In genomic region chr1:185144006-185144405, GRCm38 (mm10) we compare ENCODE assay signal across 15 mouse cellular contexts.
"Had no signal": no experiment of that assay in that cellular context is flagged by ENCODE, and none has a peak within 500 bp of the region (broad histone marks: within the 10 kb centered on the region; RNA-seq: fewer than 3 reads in every experiment).

No protein-coding gene starts in this region.

- H3K36me3 ChIP-seq: midbrain, embryonic 13.5 days; midbrain, embryonic 15.5 days; neural tube, embryonic 12.5 days; stomach, embryonic 15.5 days had no signal

- H3K4me3 ChIP-seq: megakaryocyte, embryonic 14.5 days; midbrain, embryonic 13.5 days; midbrain, embryonic 15.5 days; neural tube, embryonic 12.5 days; stomach, embryonic 15.5 days had no signal

- ATAC-seq: liver, postnatal 0 days; midbrain, embryonic 13.5 days; midbrain, embryonic 15.5 days had no signal

- H3K27me3 ChIP-seq: megakaryocyte, embryonic 14.5 days; midbrain, embryonic 13.5 days; midbrain, embryonic 15.5 days; neural tube, embryonic 12.5 days; stomach, embryonic 15.5 days had no signal

- H3K27ac ChIP-seq: macrophage; midbrain, embryonic 13.5 days; midbrain, embryonic 15.5 days; neural tube, embryonic 12.5 days; stomach, embryonic 15.5 days; stomach, postnatal 0 days had no signal

- H3K9ac ChIP-seq: liver, postnatal 0 days; midbrain, embryonic 13.5 days; midbrain, embryonic 15.5 days; neural tube, embryonic 12.5 days; stomach, embryonic 15.5 days had no signal

- H3K4me2 ChIP-seq: midbrain, embryonic 11.5 days; midbrain, embryonic 13.5 days; midbrain, embryonic 15.5 days; neural tube, embryonic 12.5 days; stomach, embryonic 15.5 days had no signal

- DNase-seq: liver, postnatal 0 days; lung, adult 2 months; lung, postnatal 14 days; lung, postnatal 36 days; right cerebral cortex, postnatal 14 days; thymus, adult 2 months; thymus, postnatal 25 days had no signal

- H3K4me1 ChIP-seq: megakaryocyte, embryonic 14.5 days; midbrain, embryonic 13.5 days; midbrain, embryonic 15.5 days; neural tube, embryonic 12.5 days; stomach, embryonic 15.5 days had no signal

- H3K9me3 ChIP-seq: megakaryocyte, embryonic 14.5 days; midbrain, embryonic 13.5 days; midbrain, embryonic 15.5 days; neural tube, embryonic 12.5 days; stomach, embryonic 15.5 days had no signal
